Mouse (Mus musculus): ENCODE measurements around the gene Gm26727.
A peak's percentile ranks its signal among the peaks of the same experiment; 100 is the strongest.
"Not testable (repeated sequence)": the region's sequence is repeated elsewhere in the genome, so short reads cannot be mapped to it uniquely, and the experiment has no call there.

Gene Gm26727

GRCm38 (mm10) chr2:67433081-67433480 is at the start of gene Gm26727:
Gm26727 (minus strand) TSS chr2:67433181.
- DNase-seq (ENCODE audit: low spot score in 2 of 2): no peak

- no peak for DNase-seq (ENCODE audit: low spot score in 2 of 2)
These were observed 48.1 kb upstream of the Gm26727 start for GRCm38 (mm10) chr2:67481051-67481450.

- DNase-seq (ENCODE audit: low spot score in 2 of 2): peak in 1 of 2 experiments; percentile 4
These were observed 44.8 kb upstream of the Gm26727 start for GRCm38 (mm10) chr2:67477753-67478152.

- DNase-seq (ENCODE audit: low spot score in 2 of 2): not testable (repeated sequence)
These were observed 37.0 kb upstream of the Gm26727 start for GRCm38 (mm10) chr2:67470030-67470429.

GRCm38 (mm10) chr2:67467036-67467435 is 34.1 kb upstream of the Gm26727 start:
- DNase-seq (ENCODE audit: low spot score in 2 of 2): no peak

GRCm38 (mm10) chr2:67460857-67461256 is 27.9 kb upstream of the Gm26727 start:
- DNase-seq (ENCODE audit: low spot score in 2 of 2): no peak

- DNase-seq (ENCODE audit: low spot score in 2 of 2): no peak
These were observed 14.2 kb upstream of the Gm26727 start for GRCm38 (mm10) chr2:67447206-67447605.

GRCm38 (mm10) chr2:67446772-67447171 is 13.8 kb upstream of the Gm26727 start:
- no peak for DNase-seq (ENCODE audit: low spot score in 2 of 2)

GRCm38 (mm10) chr2:67445780-67446179 is 12.8 kb upstream of the Gm26727 start, which contains the start of gene Xirp2:
Xirp2 (plus strand) TSS chr2:67446002.
- no peak for DNase-seq (ENCODE audit: low spot score in 2 of 2)

GRCm38 (mm10) chr2:67438309-67438708 is 5.3 kb upstream of the Gm26727 start:
- DNase-seq (ENCODE audit: low spot score in 2 of 2): no peak

GRCm38 (mm10) chr2:67422799-67423198 is 10.2 kb downstream of the Gm26727 start:
- DNase-seq (ENCODE audit: low spot score in 2 of 2): no peak

GRCm38 (mm10) chr2:67420853-67421252 is 12.1 kb downstream of the Gm26727 start:
- no peak for DNase-seq (ENCODE audit: low spot score in 2 of 2)

GRCm38 (mm10) chr2:67413425-67413824 is 19.6 kb downstream of the Gm26727 start, which contains the start of gene Gm21830:
Gm21830 (plus strand) TSS chr2:67413725.
- not testable (repeated sequence) for DNase-seq (ENCODE audit: low spot score in 2 of 2)

All from urinary bladder, adult 18-20 months (tissue).